Mouse (Mus musculus): ENCODE results near the gene Bin2.

GRCm38 (mm10) chr15:100616221-100616620 lies 53.1 kb downstream of the Bin2 start:
- TF ChIP-seq CTCF (IDR thresholded peaks at IDR 0.05; ENCODE audit: borderline replicate concordance, extremely low read depth, insufficient read depth, insufficient read length): no peak
- TF ChIP-seq POLR2A (IDR thresholded peaks at IDR 0.05; ENCODE audit: borderline replicate concordance, extremely low read depth, insufficient read depth, insufficient read length, poor library complexity, severe bottlenecking): no peak

Measured in brain, embryonic 14.5 days (tissue).